Mouse (Mus musculus) liver, adult 2 months (tissue): ENCODE data around the gene Hist1h2ag.

Experiments used
- CTCF ChIP-seq: fragments of 200-500 bp; IDR thresholded peaks from 2 replicates; pipeline ENCODE4 v1.5.1; 2011; ENCODE audit warnings: low read depth, low read length, control low read depth
- POLR2A ChIP-seq: fragments of 200-500 bp; IDR thresholded peaks from 2 replicates; pipeline ENCODE4 v1.6.1; 2011; ENCODE audit warnings: low read length, control low read depth; ENCODE audit not compliant: insufficient read depth; ENCODE audit errors: extremely low read depth

GRCm38 (mm10) chr13:22029928-22030327 is 12.8 kb downstream of the Hist1h2ag start:
- TF ChIP-seq POLR2A: no peak
- TF ChIP-seq CTCF: no peak
